Mouse (Mus musculus): Measurements from ENCODE around the gene Gm5800. TPM values are rescaled to one million over a fixed set of nuclear protein-coding genes. Genes with fewer than 3 reads are reported as not detected.

The Gm5800 gene
- polyA plus RNA-seq, 1 experiment = 11.5 TPM

DNA sequence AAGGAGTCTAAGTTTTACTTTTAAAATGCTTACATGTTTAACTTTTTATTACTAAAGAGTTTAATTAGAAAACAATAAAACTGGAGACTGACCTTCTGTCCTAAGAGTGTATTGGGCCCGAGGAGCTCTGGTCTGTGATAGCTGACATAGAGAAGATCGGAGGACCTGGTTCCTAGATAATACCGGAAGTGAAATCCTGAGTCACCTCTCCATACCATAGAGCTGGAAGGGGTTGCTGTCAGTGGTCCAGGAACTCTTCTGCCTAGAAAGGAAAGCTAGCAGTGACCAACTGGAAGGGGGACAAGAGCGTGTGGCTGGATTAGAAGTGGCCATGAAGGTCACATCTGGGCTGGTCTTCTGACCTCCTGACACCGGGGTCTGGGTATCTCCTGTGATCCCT, 39.7 kb downstream of the Gm5800 start:
- Histone ChIP-seq H3K36me3 (ENCODE audit: control insufficient read depth, insufficient read depth, low read length) (no peaks in the 10 kb centered on the region), H3K4me3 (ENCODE audit: control insufficient read depth, low read depth, low read length) (peak overlapping the region; percentile 83), H3K27ac (ENCODE audit: control insufficient read depth, insufficient read depth, low read depth, low read length) (0 out of 2 replicates have a peak overlapping the region, but pooled peaks have one; percentile 13), H3K4me1 (ENCODE audit: control insufficient read depth, insufficient read depth, low read length) (peaks cover 7% of the 10 kb centered on the region), H3K27me3 (ENCODE audit: control insufficient read depth, insufficient read depth, low read length) (no peaks in the 10 kb centered on the region)
- no peak for TF ChIP-seq POLR2A (IDR thresholded peaks at IDR 0.05; ENCODE audit: control insufficient read depth, low read depth, low read length)
- no peak for TF ChIP-seq CTCF (IDR thresholded peaks at IDR 0.05; ENCODE audit: control insufficient read depth, insufficient read depth, insufficient replicate concordance, low read depth, low read length)

Other genes with a start within 250 kb of the Gm5800 start
- gene Gm5622, start 164.4 kb downstream of the Gm5800 start, polyA plus RNA-seq (2012; rRNA removed) = 2.7 and 2.9 TPM in 2 replicates
- gene Gm17175, start 143.1 kb downstream of the Gm5800 start, polyA plus RNA-seq (2012; rRNA removed) = 0.42 and 0.83 TPM in 2 replicates
- 1.7 and 2.3 TPM in 2 replicates for gene Gm17174, start 125.0 kb downstream of the Gm5800 start, polyA plus RNA-seq (2012; rRNA removed)
- 0.26 and 0.38 TPM in 2 replicates for gene Gm17078, start 105.9 kb downstream of the Gm5800 start, polyA plus RNA-seq (2012; rRNA removed)
- gene Gm4181, start 81.5 kb downstream of the Gm5800 start, polyA plus RNA-seq (2012; rRNA removed) = 7.9 and 12.8 TPM in 2 replicates
- 1.9 and 2.2 TPM in 2 replicates for gene Gm17079, start 21.7 kb downstream of the Gm5800 start, polyA plus RNA-seq (2012; rRNA removed)
- gene Ang4, start 56.4 kb upstream of the Gm5800 start, polyA plus RNA-seq (2012; rRNA removed) = 0.16 TPM in 1 of 2 replicates, not detected in the other
- gene AY358078, start 82.9 kb upstream of the Gm5800 start, polyA plus RNA-seq (2012; rRNA removed) = 1.1 and 1.3 TPM in 2 replicates
- 0.12 TPM in 1 of 2 replicates, not detected in the other for gene Ear6, start 136.5 kb upstream of the Gm5800 start, polyA plus RNA-seq (2012; rRNA removed)
- 14.4 and 15.8 TPM in 2 replicates for gene Mettl17, start 167.7 kb upstream of the Gm5800 start, polyA plus RNA-seq (2012; rRNA removed)
- gene Slc39a2, start 175.7 kb upstream of the Gm5800 start, polyA plus RNA-seq (2012; rRNA removed) = 0.14 and 0.30 TPM in 2 replicates
- 27.3 and 31.6 TPM in 2 replicates for gene Ndrg2, start 197.0 kb upstream of the Gm5800 start, polyA plus RNA-seq (2012; rRNA removed)
- 153 and 181 TPM in 2 replicates for gene Tppp2, start 201.2 kb upstream of the Gm5800 start, polyA plus RNA-seq (2012; rRNA removed)
- gene Rnase13, start 205.6 kb upstream of the Gm5800 start, polyA plus RNA-seq (2012; rRNA removed) = 0.07 TPM in 1 of 2 replicates, not detected in the other

Measured in testis, adult 2 months (tissue).